Mouse (Mus musculus) thymus, adult 2 months (tissue): ENCODE data around the gene Hamp.

ENCODE experiments used
- CTCF ChIP-seq: fragments of 200-500 bp; IDR thresholded peaks from 2 replicates; pipeline ENCODE4 v1.5.1; 2012; ENCODE audit warnings: mild to moderate bottlenecking, control low read depth, low read length, moderate library complexity, borderline replicate concordance; ENCODE audit not compliant: control insufficient read depth, poor library complexity, insufficient read depth; ENCODE audit errors: extremely low read depth
- POLR2A ChIP-seq: fragments of 200-500 bp; IDR thresholded peaks from 2 replicates; pipeline ENCODE4 v1.6.1; 2012; ENCODE audit warnings: mild to moderate bottlenecking, low read length, control low read depth, moderate library complexity; ENCODE audit not compliant: control insufficient read depth, poor library complexity, insufficient read depth; ENCODE audit errors: extremely low read depth

GRCm38 (mm10) chr7:30908992-30909431 lies 34.8 kb downstream of the Hamp start:
- no peak for TF ChIP-seq CTCF
- no peak for TF ChIP-seq POLR2A
